Mouse (Mus musculus): ENCODE data around the gene Mrtfa.

GRCm38 (mm10) chr15:81184913-81185312 lies 5.6 kb downstream of the Mrtfa start:
- TF ChIP-seq POLR2A (IDR thresholded peaks at IDR 0.05; ENCODE audit: low read depth, low read length): no peak
- TF ChIP-seq CTCF (IDR thresholded peaks at IDR 0.05; ENCODE audit: extremely low read depth, insufficient read depth, insufficient read length, insufficient replicate concordance): no peak
